Mouse (Mus musculus) lung, embryonic 16.5 days (tissue): ENCODE data around the gene Hnrnpa1. TPM values are rescaled to one million over a fixed set of nuclear protein-coding genes. Genes with fewer than 3 reads are reported as not detected.
"Not testable (repeated sequence)": the region's sequence is repeated elsewhere in the genome, so short reads cannot be mapped to it uniquely, and the experiment has no call there.

Experiments
- ATAC-seq: fragments of 200-750 bp; cut with Nextera tagmentation; 2 replicates; pipeline ENCODE4 v1.8.0; 2017; ENCODE audit warnings: low read depth, mild to moderate bottlenecking, moderate library complexity
- H3K27ac ChIP-seq: fragments of 300-500 bp; sonication (generic); 2 replicates; pipeline ENCODE4 v1.5.1; 2014; ENCODE audit warnings: mild to moderate bottlenecking, control low read depth, low read length
- H3K27me3 ChIP-seq: fragments of 300-500 bp; sonication (generic); 2 replicates; pipeline ENCODE4 v1.6.1; 2014; ENCODE audit warnings: low read depth, low read length, mixed read lengths; ENCODE audit not compliant: control insufficient read depth, insufficient read depth
- H3K36me3 ChIP-seq: fragments of 300-500 bp; sonication (generic); 2 replicates; pipeline ENCODE4 v1.6.1; 2014; ENCODE audit warnings: low read length; ENCODE audit not compliant: control insufficient read depth, insufficient read depth
- H3K4me1 ChIP-seq: fragments of 300-500 bp; sonication (generic); replicated peaks from 2 replicates; pipeline ENCODE4 v1.6.1; 2014; ENCODE audit warnings: low read length, mixed read lengths; ENCODE audit not compliant: control insufficient read depth, insufficient read depth
- H3K4me2 ChIP-seq: fragments of 300-500 bp; sonication (generic); 2 replicates; pipeline ENCODE4 v1.6.1; 2014; ENCODE audit warnings: low read depth, low read length, control low read depth
- H3K4me3 ChIP-seq: fragments of 300-500 bp; sonication (generic); 2 replicates; pipeline ENCODE4 v1.5.1; 2014; ENCODE audit warnings: mild to moderate bottlenecking, low read length, control low read depth
- H3K9ac ChIP-seq: fragments of 300-500 bp; sonication (generic); 2 replicates; pipeline ENCODE4 v1.6.1; 2014; ENCODE audit warnings: low read length, control low read depth
- H3K9me3 ChIP-seq: fragments of 300-500 bp; sonication (generic); 2 replicates; pipeline ENCODE4 v1.6.1; 2016; ENCODE audit warnings: low read length; ENCODE audit not compliant: control insufficient read depth
- WGBS: fragments of 180-500 bp; shearing (Covaris S2); extraction: QIAGEN DNeasy Blood & Tissue Kit; methylation state at CpG from one replicate; pipeline ENCODE4 v1.1.7; 2014; 5-methylcytosine and 5-hydroxymethylcytosine counted together
- polyA plus RNA-seq: library from polyadenylated mRNA; unstranded; fragments of >200 nt; fragmentation: Nextera tagmentation; extraction: Ambion mirVana; gene quantifications from 2 replicates; pipeline ENCODE4 v1.2.1, GENCODE M21; 2015

The Hnrnpa1 gene
- polyA plus RNA-seq, 1 experiment from 2014 or later, result 785 TPM

DNA sequence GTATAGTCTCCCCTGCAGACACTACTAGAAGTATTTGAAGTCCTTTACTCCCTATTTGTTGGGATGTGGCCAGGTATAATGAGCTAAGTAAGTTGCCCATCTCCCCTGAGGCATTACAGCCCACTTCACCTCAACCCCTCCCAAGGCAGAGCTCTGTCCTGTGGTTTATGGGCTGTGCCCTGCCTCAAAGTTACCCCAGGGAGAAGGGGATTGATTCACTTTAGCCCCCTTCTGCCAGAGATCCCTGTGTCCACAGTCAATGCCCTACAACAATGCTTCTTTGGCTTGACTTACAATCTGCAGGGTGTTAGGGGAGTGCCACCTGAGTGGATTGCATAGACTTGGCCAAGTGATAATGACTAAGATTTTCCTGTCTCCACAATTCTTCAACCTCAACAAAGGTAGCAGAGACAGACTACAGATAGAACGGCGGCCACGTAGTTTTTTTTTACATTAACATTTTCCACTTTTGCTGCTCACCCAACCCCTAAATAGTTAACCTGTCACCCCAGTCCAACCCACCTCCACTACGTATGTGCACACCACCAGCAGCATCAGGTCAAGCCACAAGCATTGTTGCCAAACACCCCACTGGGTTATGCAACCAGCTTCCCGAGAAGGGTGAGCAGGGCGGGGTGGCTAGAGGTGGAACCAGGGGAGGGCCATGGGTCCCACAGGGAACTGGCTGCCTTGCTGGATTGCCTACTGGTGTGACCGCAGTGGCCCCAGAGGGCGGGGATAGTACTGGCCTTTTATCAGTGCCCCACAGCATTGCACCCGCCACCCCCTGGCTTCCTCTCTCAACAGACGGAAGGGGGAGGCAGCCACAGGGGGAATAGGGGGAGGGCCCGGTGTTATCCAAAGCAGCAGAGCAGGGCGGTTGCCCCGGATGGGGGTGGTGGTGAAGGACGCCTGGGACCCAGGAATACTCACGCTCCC, 17.8 kb downstream of the Hnrnpa1 start, which contains the start of gene Nfe2:
TSS of gene Nfe2 (minus strand) at position 614 of the 939 bp plus-strand sequence.
- Histone ChIP-seq H3K4me3 (peak within 1 kb of the TSS; percentile 17), H3K27ac (no peak within 1 kb of the TSS), H3K9me3 (no peaks in the 10 kb centered on the region), H3K36me3 (no peaks in the 10 kb centered on the region), H3K4me1 (peaks cover 15% of the 10 kb centered on the region), H3K27me3 (peaks cover 3% of the 10 kb centered on the region; the same call in 1 of the 2 replicates), H3K9ac (peak within 1 kb of the TSS; percentile 19; the same call in 1 of the 2 replicates), H3K4me2 (peak within 1 kb of the TSS; percentile 50)
- peak; percentile 88 for ATAC-seq
- 10% methylated on average over 15 of the region's 15 CpGs for WGBS

DNA sequence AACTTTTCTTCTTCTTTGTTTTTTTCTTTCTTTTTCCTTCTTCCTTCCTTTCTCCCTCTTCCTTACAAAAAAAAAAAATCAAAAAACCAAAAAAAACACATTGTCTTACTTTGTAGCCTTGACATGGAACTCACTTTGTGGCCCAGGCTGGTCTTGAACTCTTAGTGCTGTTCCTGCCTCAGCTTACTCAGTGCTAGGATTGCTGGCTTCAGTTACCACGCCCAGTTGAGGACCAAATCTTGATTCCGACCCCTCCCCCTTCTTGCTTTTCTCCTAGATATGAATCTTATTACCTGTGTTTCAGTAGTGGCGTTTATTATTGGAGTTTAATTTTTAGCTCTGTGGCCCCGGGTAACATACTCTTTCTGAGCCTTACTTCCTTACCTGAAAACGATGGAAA, 18.9 kb downstream of the Hnrnpa1 start:
- H3K4me3 ChIP-seq, result no peak overlapping the region
- H3K4me2 ChIP-seq, result no peak overlapping the region
- peaks cover 3% of the 10 kb centered on the region; the same call in 1 of the 2 replicates for H3K27me3 ChIP-seq
- no peaks in the 10 kb centered on the region for H3K36me3 ChIP-seq
- H3K27ac ChIP-seq, result no peak overlapping the region
- peaks cover 15% of the 10 kb centered on the region for H3K4me1 ChIP-seq
- no peak for ATAC-seq
- H3K9ac ChIP-seq, result no peak overlapping the region
- WGBS, result 83% methylated on average over 5 of the region's 5 CpGs
- H3K9me3 ChIP-seq, result no peaks in the 10 kb centered on the region

DNA sequence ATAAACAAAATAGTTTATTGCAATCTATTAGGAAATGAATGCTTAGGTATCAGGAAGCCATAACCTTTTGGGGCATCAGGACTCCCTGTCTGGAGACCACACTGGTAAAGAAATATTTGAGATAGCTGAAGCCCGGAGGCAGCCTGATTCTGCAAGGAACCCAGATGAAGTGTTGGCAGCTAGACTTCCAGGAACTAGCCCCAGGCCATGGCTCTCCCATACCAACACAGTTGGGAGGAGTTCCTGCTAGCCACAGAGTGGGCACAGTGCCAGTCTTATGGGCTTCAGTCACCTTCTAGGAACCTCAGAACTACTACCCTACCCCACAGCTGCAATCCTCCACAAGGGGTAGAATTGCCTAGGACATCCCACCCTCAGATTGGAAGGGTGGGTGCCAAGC, 19.8 kb downstream of the Hnrnpa1 start:
- Histone ChIP-seq H3K27ac (no peak overlapping the region), H3K36me3 (no peaks in the 10 kb centered on the region), H3K27me3 (no peaks in the 10 kb centered on the region), H3K4me3 (no peak overlapping the region), H3K9ac (no peak overlapping the region), H3K4me2 (no peak overlapping the region), H3K4me1 (peaks cover 10% of the 10 kb centered on the region), H3K9me3 (no peaks in the 10 kb centered on the region)
- ATAC-seq, result no peak
- 19% methylated on average over 1 of the region's 1 CpGs for WGBS

- H3K4me2 ChIP-seq, result no peak overlapping the region
- no peaks in the 10 kb centered on the region for H3K9me3 ChIP-seq
- H3K9ac ChIP-seq, result no peak overlapping the region
- ATAC-seq, result no peak
- H3K27ac ChIP-seq, result no peak overlapping the region
- no peaks in the 10 kb centered on the region; the same call in 1 of the 2 replicates for H3K27me3 ChIP-seq
- H3K4me3 ChIP-seq, result no peak overlapping the region
- no peaks in the 10 kb centered on the region for H3K36me3 ChIP-seq
- no peaks in the 10 kb centered on the region for H3K4me1 ChIP-seq
- WGBS, result 79% methylated on average over 2 of the region's 2 CpGs
These were observed 24.6 kb downstream of the Hnrnpa1 start for GRCm38 (mm10) chr15:103264794-103265193.

DNA sequence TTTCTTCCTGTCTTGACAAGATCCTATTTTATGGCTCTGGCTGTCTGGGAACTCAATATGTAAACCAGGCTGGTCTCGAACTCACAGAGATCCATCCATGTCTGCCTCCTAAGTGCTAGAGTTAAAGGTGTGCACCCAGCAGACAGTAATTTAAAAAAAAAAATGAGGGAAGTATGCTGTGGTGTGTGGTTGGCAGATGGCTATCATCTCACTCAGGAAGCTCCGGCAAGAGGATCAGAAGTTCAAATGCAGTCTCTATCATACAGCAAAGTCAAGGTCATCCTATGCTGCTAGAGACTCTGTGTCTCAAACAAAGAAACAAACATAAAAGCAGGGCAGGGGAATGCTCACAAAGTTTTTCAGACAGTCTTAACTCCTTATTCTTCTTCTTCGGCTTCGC, 28.7 kb downstream of the Hnrnpa1 start:
- Histone ChIP-seq H3K27me3 (no peaks in the 10 kb centered on the region; the same call in 1 of the 2 replicates), H3K9ac (no peak overlapping the region), H3K27ac (no peak overlapping the region), H3K4me3 (no peak overlapping the region), H3K9me3 (no peaks in the 10 kb centered on the region), H3K4me1 (peaks cover 5% of the 10 kb centered on the region), H3K36me3 (no peaks in the 10 kb centered on the region), H3K4me2 (no peak overlapping the region)
- ATAC-seq, result no peak
- WGBS, result 78% methylated on average over 4 of the region's 4 CpGs

DNA sequence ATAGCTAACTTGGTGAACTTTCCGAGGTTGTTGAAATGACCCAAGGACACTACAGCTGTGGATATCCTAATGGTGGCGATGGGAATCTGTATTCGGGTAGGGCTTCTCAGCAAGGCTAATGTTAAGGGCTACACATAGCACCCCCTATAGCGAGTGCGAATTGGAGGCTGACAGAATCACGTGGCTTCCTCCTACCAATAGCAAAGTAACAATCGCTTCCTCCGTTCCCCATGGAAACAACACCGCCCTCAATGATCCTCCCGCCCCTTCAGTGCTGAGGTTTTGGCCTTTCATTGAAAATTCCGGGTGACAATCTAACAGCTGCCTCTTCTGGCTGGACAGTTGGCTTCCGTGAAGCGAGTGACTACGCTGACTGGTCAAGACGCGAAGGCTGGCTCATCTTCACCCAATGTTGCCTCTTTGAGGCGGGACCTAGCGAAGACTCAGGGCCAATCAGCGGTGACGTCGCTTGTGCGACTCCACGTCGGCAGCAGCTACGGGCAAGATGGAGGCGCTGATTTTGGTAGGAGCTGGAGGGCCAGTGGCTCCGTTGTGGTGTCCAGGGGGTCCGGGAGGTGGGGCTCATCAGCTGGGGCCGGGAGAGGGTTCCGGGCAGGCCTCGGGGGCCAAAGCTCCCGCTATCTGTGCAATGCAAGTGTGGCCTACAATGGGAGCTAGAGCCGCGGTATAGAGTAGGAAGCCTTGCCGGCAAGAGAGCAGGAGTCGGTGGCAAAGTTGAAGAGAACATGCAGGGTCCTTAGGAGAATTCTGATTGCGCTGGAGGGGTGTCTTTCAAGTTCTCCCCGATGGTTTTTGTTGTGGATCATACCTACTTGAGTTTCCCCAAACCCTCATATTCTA, 32.4 kb downstream of the Hnrnpa1 start, which contains the start of gene Copz1:
TSS of gene Copz1 (plus strand) at position 296 of the 861 bp plus-strand sequence.
- Histone ChIP-seq H3K27ac (no peak within 1 kb of the TSS; the same call in 1 of the 2 replicates), H3K9ac (peak within 1 kb of the TSS; percentile 90), H3K36me3 (no peaks in the 10 kb centered on the region), H3K4me1 (peaks cover 6% of the 10 kb centered on the region), H3K9me3 (no peaks in the 10 kb centered on the region), H3K4me3 (peak within 1 kb of the TSS; percentile 98), H3K27me3 (no peaks in the 10 kb centered on the region; the same call in 1 of the 2 replicates), H3K4me2 (peak within 1 kb of the TSS; percentile 80)
- WGBS, result under 1% methylated on average over 38 of the region's 38 CpGs
- ATAC-seq, result peak; percentile 99

- H3K9ac ChIP-seq, ATAC-seq, H3K4me2 ChIP-seq, H3K27me3 ChIP-seq, H3K9me3 ChIP-seq, H3K36me3 ChIP-seq, H3K27ac ChIP-seq, H3K4me1 ChIP-seq, H3K4me3 ChIP-seq: not testable (repeated sequence)
- 91% methylated on average over 3 of the region's 3 CpGs for WGBS
These were observed 35.7 kb downstream of the Hnrnpa1 start for GRCm38 (mm10) chr15:103275943-103276342.

GRCm38 (mm10) chr15:103277949-103278348, 37.7 kb downstream of the Hnrnpa1 start:
- no peaks in the 10 kb centered on the region for H3K36me3 ChIP-seq
- no peak overlapping the region for H3K9ac ChIP-seq
- H3K9me3 ChIP-seq, result no peaks in the 10 kb centered on the region
- WGBS, result 70% methylated on average over 7 of the region's 7 CpGs
- H3K4me1 ChIP-seq, result peaks cover 6% of the 10 kb centered on the region
- H3K4me3 ChIP-seq, result no peak overlapping the region
- H3K27me3 ChIP-seq, result no peaks in the 10 kb centered on the region
- H3K27ac ChIP-seq, result no peak overlapping the region
- ATAC-seq, result no peak
- H3K4me2 ChIP-seq, result no peak overlapping the region

DNA sequence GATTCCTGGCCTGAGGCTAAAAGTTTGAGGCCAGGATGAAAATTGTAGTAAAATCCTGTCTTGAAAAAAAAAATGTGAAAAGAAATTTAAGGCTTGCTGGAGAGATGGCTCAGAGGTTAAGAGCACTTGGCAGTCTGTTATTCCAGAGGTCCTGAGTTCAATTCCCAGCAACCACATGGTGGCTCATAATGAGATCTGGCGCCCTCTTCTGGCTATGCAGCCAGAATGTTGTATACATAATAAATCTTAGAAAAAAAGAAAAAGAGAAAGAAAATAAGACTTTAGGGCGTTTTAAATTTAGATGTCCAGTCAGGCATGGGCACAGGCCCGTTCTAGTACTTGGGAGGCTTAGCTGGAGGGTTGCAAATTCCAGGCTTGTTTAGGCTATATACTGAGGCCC, 39.5 kb downstream of the Hnrnpa1 start:
- Histone ChIP-seq H3K4me2 (no peak overlapping the region), H3K9ac (no peak overlapping the region), H3K36me3 (no peaks in the 10 kb centered on the region), H3K9me3 (no peaks in the 10 kb centered on the region), H3K27ac (no peak overlapping the region), H3K27me3 (no peaks in the 10 kb centered on the region), H3K4me3 (no peak overlapping the region), H3K4me1 (no peaks in the 10 kb centered on the region; the same call in 1 of the 2 replicates)
- no peak for ATAC-seq
- WGBS, result 64% methylated on average over 3 of the region's 3 CpGs
